Mouse (Mus musculus): ENCODE measurements around the gene Scaf8. TPM values are rescaled to one million over a fixed set of nuclear protein-coding genes. Genes with fewer than 3 reads are reported as not detected.

Gene Scaf8
- 7.7 and 7.8 TPM in 2 replicates for polyA plus RNA-seq (2012; rRNA removed)

GRCm38 (mm10) chr17:3114720-3115379, at the start of gene Scaf8:
Scaf8 (plus strand) TSS chr17:3114972.

Other genes starting within 250 kb of the Scaf8 start
- 0.24 and 0.45 TPM in 2 replicates for gene Tiam2, start 211.6 kb downstream of the Scaf8 start, polyA plus RNA-seq (2012; rRNA removed)